ENCODE assay signal across 8 mouse cellular contexts in the genomic region with DNA sequence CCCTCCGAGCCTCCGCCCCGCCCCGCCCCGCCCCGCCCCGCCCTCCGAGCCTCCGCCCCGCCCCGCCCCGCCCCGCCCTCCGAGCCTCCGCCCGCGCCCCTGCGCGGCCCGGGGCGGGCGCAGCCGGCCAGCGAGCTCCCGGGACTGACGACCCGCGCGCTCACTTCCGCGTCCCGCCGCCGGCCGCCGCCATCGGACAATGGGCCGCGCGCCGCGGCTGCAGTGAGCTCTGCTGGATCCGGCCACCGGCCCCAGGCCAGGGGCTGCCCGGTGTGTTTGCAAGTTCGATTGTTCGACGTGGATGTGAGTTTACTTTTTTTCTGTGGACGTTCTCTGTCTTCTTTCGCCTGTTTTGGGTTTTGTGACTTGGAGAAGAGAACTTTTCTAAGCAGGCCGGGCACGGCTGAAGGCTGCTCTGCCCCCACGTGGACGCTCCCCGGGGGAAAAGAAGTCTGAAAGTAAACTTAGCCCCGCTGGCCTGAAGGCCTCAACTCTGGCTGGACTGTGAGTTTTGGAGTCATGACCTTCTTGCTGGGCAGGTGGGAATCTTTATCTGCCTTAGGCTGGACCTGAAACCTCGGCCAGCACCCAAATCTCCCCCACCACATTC. TPM values are rescaled to one million over a fixed set of nuclear protein-coding genes. Genes with fewer than 3 reads are reported as not detected.
DNase-seq lines count a peak whose midpoint lies in the region; ATAC-seq and TF ChIP-seq lines count a peak whose summit lies in the region.

A gene (plus strand): TSS at position 121 of the 610 bp plus-strand sequence.

- H3K4me1 ChIP-seq in ES-Bruce4 (ENCODE audit: control insufficient read depth, insufficient read depth, low read length) = no peaks in the 10 kb centered on the region
- H3K4me1 ChIP-seq in forebrain, embryonic 12.5 days = peaks cover 53% of the 10 kb centered on the region

- WGBS in forebrain, embryonic 12.5 days = under 1% methylated on average over 33 of the region's 57 CpGs
- WGBS in large intestine, adult 2 months = under 1% methylated on average over 45 of the region's 57 CpGs

- no peaks in the 10 kb centered on the region for H3K27me3 ChIP-seq in ES-Bruce4 (ENCODE audit: control insufficient read depth, insufficient read depth, low read length, poor library complexity, severe bottlenecking)
- H3K27me3 ChIP-seq in forebrain, embryonic 12.5 days = no peaks in the 10 kb centered on the region

- no peaks in the 10 kb centered on the region for H3K9me3 ChIP-seq in ES-Bruce4 (replicated peaks; ENCODE audit: control insufficient read depth, insufficient read depth, low read length, poor library complexity, severe bottlenecking)
- no peaks in the 10 kb centered on the region for H3K9me3 ChIP-seq in forebrain, embryonic 12.5 days

- TF ChIP-seq POLR2A in ES-Bruce4 (IDR thresholded peaks at IDR 0.05; ENCODE audit: insufficient read depth, low read length) = no peak
- peak; percentile 70 for TF ChIP-seq POLR2A in brain, embryonic 14.5 days (IDR thresholded peaks at IDR 0.05; ENCODE audit: borderline replicate concordance, extremely low read depth, insufficient read depth, insufficient read length, poor library complexity, severe bottlenecking)

- no peak within 1 kb of the TSS for H3K27ac ChIP-seq in ES-Bruce4 (ENCODE audit: insufficient read depth, low read length)
- peak within 1 kb of the TSS; percentile 53; the same call in 1 of the 2 replicates for H3K27ac ChIP-seq in forebrain, embryonic 12.5 days

- H3K9ac ChIP-seq in ES-Bruce4 (ENCODE audit: low read depth, poor library complexity, severe bottlenecking) = peak within 1 kb of the TSS; percentile 92
- H3K9ac ChIP-seq in forebrain, embryonic 12.5 days = peak within 1 kb of the TSS; percentile 73

- ATAC-seq in forebrain, embryonic 12.5 days (ENCODE audit: low FRiP score) = peak; percentile 88

- H3K4me3 ChIP-seq in ES-Bruce4 (ENCODE audit: low read depth, low read length) = peak within 1 kb of the TSS; percentile 79
- peak within 1 kb of the TSS; percentile 69 for H3K4me3 ChIP-seq in forebrain, embryonic 12.5 days (replicated peaks)

- peak; percentile 69 for DNase-seq in brain, embryonic 14.5 days (ENCODE audit: low read depth)
- peak; percentile 67 for DNase-seq in heart, postnatal 25 days (ENCODE audit: low spot score)
- peak; percentile 19 for DNase-seq in large intestine, adult 2 months (ENCODE audit: low read depth, low spot score)
- peak; percentile 77 for DNase-seq in lung, postnatal 14 days
- DNase-seq in ovary, postnatal 14 days (ENCODE audit: low spot score) = peak; percentile 58
- DNase-seq in thymus, postnatal 4 days = peak; percentile 78

- intact Hi-C loops in heart, postnatal 25 days (cut with DNase I) = loop anchor here (2.0 kb wide), 1 partner anchor 26 kb away; no protein-coding TSS in a partner anchor

- no peaks in the 10 kb centered on the region for H3K36me3 ChIP-seq in ES-Bruce4 (ENCODE audit: control insufficient read depth, insufficient read depth, low read length, poor library complexity, severe bottlenecking)
- H3K36me3 ChIP-seq in forebrain, embryonic 12.5 days (replicated peaks) = peaks cover 5% of the 10 kb centered on the region

- no peak for TF ChIP-seq EP300 in ES-Bruce4 (IDR thresholded peaks at IDR 0.05; ENCODE audit: insufficient read depth, low read depth, low read length)

- no peak for TF ChIP-seq CTCF in ES-Bruce4 (IDR thresholded peaks at IDR 0.05; ENCODE audit: low read depth, low read length)
- TF ChIP-seq CTCF in brain, embryonic 14.5 days (IDR thresholded peaks at IDR 0.05; ENCODE audit: borderline replicate concordance, extremely low read depth, insufficient read depth, insufficient read length) = no peak

- peak within 1 kb of the TSS; percentile 76 for H3K4me2 ChIP-seq in forebrain, embryonic 12.5 days

RNA-seq across cellular contexts. Expression of the gene that starts here (rescaled TPM):
- 23.3 TPM in 2 replicates for polyA plus RNA-seq in ES-Bruce4 (2011; ENCODE audit: insufficient read depth, insufficient read length, low read depth, missing spikeins)
- 15.4 and 16.5 TPM in 2 replicates for polyA plus RNA-seq in brain, embryonic 14.5 days (2012; rRNA removed)
- 44.8 and 46.2 TPM in 2 replicates for polyA plus RNA-seq in forebrain, embryonic 12.5 days (2016; fragmentation: Nextera tagmentation; extraction: Ambion mirVana)
- total RNA-seq in heart, postnatal 25 days (2021) = 10 to 100 TPM; 31.2 to 37.8 TPM
- 57.6 and 90.0 TPM in 2 replicates for polyA plus RNA-seq in large intestine, adult 2 months (2012; rRNA removed)

Comparison
In these comparisons a context has a peak if more than half of its experiments do, and no peak if none do; other contexts are left out.
1. DNase-seq: peak in every context shown above with its lines; median percentile 78 in thymus, postnatal 4 days; 77 in lung, postnatal 14 days; 69 in brain, embryonic 14.5 days; 67 in heart, postnatal 25 days; 58 in ovary, postnatal 14 days; 19 in large intestine, adult 2 months.